Mouse (Mus musculus) frontal cortex, adult 2 months (tissue): ENCODE measurements around the gene Elovl6. TPM values are rescaled to one million over a fixed set of nuclear protein-coding genes. Genes with fewer than 3 reads are reported as not detected.
A peak's percentile ranks its signal among the peaks of the same experiment; 100 is the strongest.

Source experiments
- DNase-seq, 2 experiments: peaks; one replicate each; pipeline ENCODE4 v3.0.0; 2022; ENCODE audit warnings: low spot score in 1 of 2; ENCODE audit errors: extremely low spot score in 1 of 2
- polyA plus RNA-seq: library from polyadenylated mRNA; depleted of rRNA; stranded (reverse); fragments of >200 nt; gene quantifications from 2 replicates; pipeline ENCODE4 v1.2.3, GENCODE M21; 2012; rRNA removed

Gene Elovl6
- polyA plus RNA-seq, 1 experiment: 27.4 TPM

DNA sequence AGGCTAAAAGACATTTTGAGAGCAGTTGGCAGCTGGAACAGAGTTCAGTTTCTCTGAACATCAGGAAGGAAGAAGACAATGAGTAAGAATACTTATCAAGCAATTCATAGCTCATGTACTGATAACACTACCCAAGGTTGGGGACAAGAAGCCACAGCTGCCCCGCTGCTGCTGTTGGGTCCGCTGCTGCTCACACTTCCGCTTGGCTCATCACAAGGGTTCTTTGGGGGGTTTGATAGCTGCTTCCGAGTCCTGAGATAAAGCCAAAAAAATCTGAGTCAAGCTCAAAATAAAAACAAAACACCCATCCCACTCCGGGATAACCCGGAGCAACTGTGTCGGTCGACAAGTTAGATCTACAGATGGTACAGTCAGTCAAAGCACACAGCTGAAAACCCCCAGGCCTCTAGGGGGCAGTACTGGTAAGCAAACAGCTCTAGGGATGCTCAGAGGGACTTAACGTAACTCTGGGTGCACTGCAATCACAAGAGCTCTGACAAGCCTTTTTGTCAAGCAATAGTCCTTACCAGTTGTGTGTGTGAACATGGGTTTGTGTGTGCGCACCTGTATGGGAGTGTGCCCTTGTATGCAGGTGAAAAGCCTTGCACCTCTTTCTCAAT is 151.0 kb downstream of the Elovl6 start:
- DNase-seq: no peak

DNA sequence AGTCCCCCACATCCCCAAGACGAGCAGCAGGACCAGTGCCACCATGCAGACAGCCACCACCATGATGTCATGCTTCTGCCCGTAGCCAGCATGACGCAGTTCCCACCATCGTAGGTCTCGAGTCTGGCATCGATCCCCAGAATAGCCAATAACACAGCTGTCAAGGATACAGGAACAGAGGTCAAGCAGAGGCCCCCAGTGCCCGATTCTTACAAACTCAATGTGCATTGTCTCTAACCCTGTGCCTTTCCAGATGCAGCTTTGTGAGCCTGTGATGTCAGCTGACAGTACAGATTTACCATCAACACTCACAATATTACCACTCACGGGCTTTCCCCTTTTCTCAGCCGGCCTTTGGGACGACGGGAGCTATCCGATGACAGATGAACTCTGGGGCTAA is 154.0 kb downstream of the Elovl6 start:
- no peak for DNase-seq

DNA sequence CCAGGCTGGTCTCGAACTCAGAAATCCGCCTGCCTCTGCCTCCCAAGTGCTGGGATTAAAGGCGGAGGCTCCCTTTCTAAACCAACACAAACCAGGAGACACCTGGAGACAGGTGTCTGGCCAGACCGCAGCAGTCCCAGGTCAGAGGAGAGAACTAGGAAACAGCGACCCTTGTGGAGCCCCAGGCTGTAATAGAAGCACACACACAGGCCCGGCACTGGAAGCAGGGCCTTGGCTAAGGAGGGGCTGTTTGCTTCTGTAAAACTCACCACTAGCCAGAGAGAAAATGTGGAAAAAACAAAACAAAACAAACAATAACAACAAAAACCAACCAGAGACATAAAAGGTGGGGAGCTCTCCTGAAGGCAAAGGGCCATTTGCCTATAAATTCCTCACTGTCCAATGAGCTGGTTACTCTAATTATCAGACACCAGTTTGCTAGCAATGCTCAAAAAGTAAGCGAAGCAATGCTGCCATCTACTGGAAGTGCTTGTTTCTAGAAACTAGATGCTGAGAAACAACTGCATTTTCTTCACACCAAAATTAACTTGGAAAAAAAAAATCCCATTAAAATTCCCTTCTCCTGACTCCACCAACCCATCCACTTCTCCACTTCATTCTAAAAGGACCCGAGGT is 154.7 kb downstream of the Elovl6 start:
- DNase-seq: peak; percentile 15 to 91

DNA sequence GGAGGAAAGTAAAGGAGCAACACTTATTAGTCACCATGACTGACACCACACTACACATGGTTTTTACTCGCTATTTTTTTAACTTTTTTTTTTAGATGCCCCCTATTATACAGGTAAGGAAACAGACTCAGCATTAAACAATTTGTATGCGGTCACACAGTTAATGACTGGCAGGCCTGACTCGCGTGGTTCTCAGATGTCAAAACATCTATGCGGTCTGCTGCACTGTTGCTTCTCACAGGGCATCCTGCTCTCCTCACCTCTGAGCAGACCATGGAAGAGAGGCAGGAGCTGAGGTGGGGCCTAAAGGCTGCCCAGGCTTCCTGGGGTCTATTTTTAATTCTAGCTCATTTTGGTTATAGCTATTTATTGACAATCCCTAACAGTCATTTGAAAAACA is 155.3 kb downstream of the Elovl6 start:
- DNase-seq: no peak

Other genes with a start within 250 kb of the Elovl6 start
- 2.6 and 2.7 TPM in 2 replicates for gene Enpep, start 199.6 kb upstream of the Elovl6 start, polyA plus RNA-seq
- gene Egf, start 223.0 kb downstream of the Elovl6 start, polyA plus RNA-seq: 6.4 and 7.7 TPM in 2 replicates